Mouse (Mus musculus) E14TG2a.4 (cell line): ENCODE data around the gene Fdx1.

Experiments
- CTCF ChIP-seq: conservative IDR thresholded peaks from 2 replicates; pipeline ENCODE4 v1.5.1; 2014; ENCODE audit warnings: low read length
- POU5F1 ChIP-seq: IDR thresholded peaks from 2 replicates; pipeline ENCODE4 v1.6.1; 2014; ENCODE audit warnings: low read length, borderline replicate concordance

GRCm38 (mm10) chr9:51934641-51935040, 28.7 kb downstream of the Fdx1 start:
- TF ChIP-seq CTCF = no peak
- TF ChIP-seq POU5F1 = no peak
